16 mouse cellular contexts compared by ENCODE assay signal in the genomic region with DNA sequence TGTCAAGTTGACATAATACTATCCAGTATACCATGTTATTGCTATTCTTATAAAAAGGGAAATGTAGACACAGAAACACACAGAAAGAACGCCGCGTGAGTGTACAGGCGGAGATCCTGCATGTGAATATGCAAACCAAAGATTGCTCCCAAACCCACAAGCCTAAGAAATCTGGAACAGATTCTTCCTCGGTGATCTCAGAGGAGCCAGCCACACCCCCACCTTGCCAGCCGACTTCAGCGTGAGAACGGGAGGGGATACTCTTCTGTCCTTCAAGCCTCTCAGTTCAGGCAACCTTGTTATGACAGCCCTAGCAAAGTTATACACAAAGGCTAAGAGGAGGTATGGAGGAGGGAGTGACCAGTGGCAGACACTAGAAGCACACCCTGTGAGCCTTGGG. TPM values are rescaled to one million over a fixed set of nuclear protein-coding genes. Genes with fewer than 3 reads are reported as not detected.
"Had no signal": no experiment of that assay in that cellular context is flagged by ENCODE, and none has a peak within 500 bp of the region (broad histone marks: within the 10 kb centered on the region; RNA-seq: fewer than 3 reads in every experiment).

No protein-coding gene starts in this region.

- DNase-seq: liver, postnatal 0 days; lung, adult 2 months; lung, postnatal 14 days; lung, postnatal 36 days; retina, postnatal 1 day; right cerebral cortex, adult 18-20 months; right cerebral cortex, postnatal 25 days; right cerebral cortex, postnatal 4 days; spleen, adult 18-20 months; thymus, adult 18-20 months; thymus, postnatal 14 days; thymus, postnatal 36 days had no signal

- ATAC-seq: liver, postnatal 0 days; lung, postnatal 0 days; midbrain, embryonic 13.5 days; midbrain, embryonic 15.5 days had no signal

RNA-seq across cellular contexts. Expression of a gene that starts 9.5 kb away (rescaled TPM):
- total RNA-seq: monocyte, adult 5-6 weeks had no signal
